Mouse (Mus musculus): Measurements from ENCODE around the gene Coasy. TPM values are rescaled to one million over a fixed set of nuclear protein-coding genes. Genes with fewer than 3 reads are reported as not detected.

Gene Coasy
- polyA plus RNA-seq, 1 experiment from 2014 or later: 47.8 TPM

DNA sequence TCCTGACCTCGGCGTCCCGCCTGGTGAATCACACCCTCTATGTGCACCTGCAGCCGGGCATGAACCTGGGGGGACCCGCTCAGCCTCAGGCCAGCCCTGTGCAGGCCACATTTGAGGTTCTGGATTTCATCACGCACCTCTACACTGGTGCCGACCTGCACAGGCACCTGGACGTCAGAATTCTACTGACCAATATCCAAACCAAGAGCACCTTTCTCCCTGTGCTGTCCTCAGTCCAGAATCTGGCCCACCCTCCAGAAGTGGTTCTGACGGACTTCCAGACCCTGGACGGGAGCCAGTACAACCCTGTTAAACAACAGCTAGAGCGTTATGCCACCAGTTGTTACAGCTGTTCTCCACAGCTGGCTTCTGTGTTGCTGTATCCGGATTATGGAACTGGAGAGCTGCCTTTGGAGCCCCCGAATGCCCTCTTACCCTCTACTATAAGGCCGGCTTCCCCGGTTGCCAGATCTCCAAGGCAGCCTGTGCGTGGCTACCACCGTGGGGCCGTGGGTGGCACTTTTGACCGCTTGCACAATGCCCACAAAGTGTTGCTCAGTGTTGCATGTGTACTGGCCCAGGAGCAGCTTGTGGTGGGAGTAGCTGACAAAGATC, 825 bp downstream of the Coasy start:
- Histone ChIP-seq H3K36me3 (no peaks in the 10 kb centered on the region), H3K9me3 (no peaks in the 10 kb centered on the region), H3K9ac (replicated peaks) (peak overlapping the region; percentile 92), H3K4me1 (peaks cover 44% of the 10 kb centered on the region), H3K27ac (replicated peaks) (peak overlapping the region; percentile 95), H3K27me3 (peaks cover 32% of the 10 kb centered on the region), H3K4me2 (replicated peaks) (peak overlapping the region; percentile 99), H3K4me3 (peak overlapping the region; percentile 88)
- ATAC-seq (replicated peaks): peak; percentile 12
- WGBS: 31% methylated on average over 19 of the region's 19 CpGs

DNA sequence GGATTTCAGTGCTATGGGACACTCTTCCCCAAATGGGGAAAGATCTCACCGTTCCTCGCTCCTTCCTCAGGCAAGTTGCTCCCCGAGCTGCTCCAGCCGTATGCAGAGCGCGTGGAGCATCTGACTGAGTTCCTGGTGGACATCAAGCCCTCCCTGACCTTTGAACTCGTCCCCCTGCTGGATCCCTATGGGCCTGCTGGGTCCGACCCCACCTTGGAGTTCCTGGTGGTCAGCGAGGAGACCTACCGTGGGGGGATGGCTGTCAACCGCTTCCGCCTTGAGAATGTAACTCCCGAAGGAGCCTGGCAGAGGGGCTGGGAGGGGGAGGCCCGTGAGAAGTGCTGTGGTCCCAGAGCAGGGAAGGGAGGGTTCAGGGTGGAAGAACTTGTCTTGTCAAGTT, 1.9 kb downstream of the Coasy start:
- 89% methylated on average over 14 of the region's 14 CpGs for WGBS
- Histone ChIP-seq H3K4me2 (replicated peaks) (no peak overlapping the region), H3K4me3 (no peak overlapping the region), H3K27ac (replicated peaks) (no peak overlapping the region), H3K36me3 (peaks cover 8% of the 10 kb centered on the region), H3K9me3 (no peaks in the 10 kb centered on the region), H3K9ac (replicated peaks) (no peak overlapping the region), H3K4me1 (peaks cover 50% of the 10 kb centered on the region), H3K27me3 (peaks cover 21% of the 10 kb centered on the region)
- no peak for ATAC-seq (replicated peaks)

DNA sequence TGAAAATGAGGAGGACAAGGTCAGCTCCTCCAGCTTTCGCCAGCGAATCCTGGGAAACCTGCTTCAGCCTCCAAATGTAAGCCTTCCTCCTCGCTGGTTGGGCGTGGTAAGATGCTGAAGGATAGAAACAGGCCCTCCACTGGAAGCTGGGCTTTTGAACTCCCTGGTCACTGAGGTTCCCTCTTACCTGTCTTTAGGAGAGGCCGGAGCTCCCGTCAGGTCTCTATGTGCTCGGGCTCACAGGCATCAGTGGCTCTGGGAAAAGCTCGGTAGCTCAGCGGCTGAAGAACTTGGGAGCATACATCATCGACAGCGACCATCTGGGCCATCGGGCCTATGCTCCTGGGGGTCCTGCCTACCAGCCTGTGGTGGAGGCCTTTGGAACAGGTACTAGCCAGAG, 2.4 kb downstream of the Coasy start:
- 94% methylated on average over 12 of the region's 12 CpGs for WGBS
- H3K9me3 ChIP-seq: no peaks in the 10 kb centered on the region
- no peak overlapping the region for H3K4me3 ChIP-seq
- H3K27me3 ChIP-seq: peaks cover 16% of the 10 kb centered on the region
- no peak for ATAC-seq (replicated peaks)
- no peak overlapping the region for H3K4me2 ChIP-seq (replicated peaks)
- no peak overlapping the region for H3K9ac ChIP-seq (replicated peaks)
- H3K36me3 ChIP-seq: peaks cover 13% of the 10 kb centered on the region
- H3K27ac ChIP-seq (replicated peaks): no peak overlapping the region
- H3K4me1 ChIP-seq: peaks cover 47% of the 10 kb centered on the region

DNA sequence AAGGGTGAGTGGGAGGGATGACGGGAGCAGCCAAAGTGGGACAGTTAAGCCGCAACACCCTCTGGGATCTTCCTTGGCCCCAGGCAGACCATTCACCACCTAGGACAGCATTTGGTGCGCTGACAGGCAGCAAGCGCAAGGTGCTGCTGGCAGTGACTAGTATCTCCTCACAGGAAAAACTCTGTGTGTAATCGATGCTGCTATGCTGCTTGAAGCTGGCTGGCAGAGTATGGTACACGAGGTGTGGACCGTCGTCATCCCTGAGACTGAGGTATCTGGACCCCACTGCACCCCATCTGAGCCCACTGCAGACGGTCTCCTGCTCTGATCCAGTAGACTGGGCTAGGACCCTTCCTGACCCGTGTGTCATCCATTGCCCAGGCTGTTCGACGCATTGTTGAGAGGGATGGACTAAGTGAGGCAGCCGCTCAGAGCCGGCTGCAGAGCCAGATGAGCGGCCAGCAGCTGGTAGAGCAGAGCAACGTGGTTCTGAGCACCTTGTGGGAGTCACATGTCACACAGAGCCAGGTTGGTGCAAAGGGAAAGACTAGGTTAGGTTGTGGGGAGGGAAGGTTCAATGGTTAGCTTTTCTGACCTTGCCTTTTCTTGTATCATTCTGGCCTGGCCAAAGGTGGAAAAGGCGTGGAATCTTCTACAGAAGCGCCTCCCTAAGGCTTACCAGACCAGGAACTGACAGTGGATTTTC, 3.4 kb downstream of the Coasy start:
- ATAC-seq (replicated peaks): no peak
- H3K27ac ChIP-seq (replicated peaks): 0 out of 2 replicates have a peak overlapping the region, but pooled peaks have one; percentile 86
- peaks cover 47% of the 10 kb centered on the region for H3K4me1 ChIP-seq
- 94% methylated on average over 18 of the region's 18 CpGs for WGBS
- no peak overlapping the region for H3K9ac ChIP-seq (replicated peaks)
- peaks cover 23% of the 10 kb centered on the region for H3K36me3 ChIP-seq
- no peak overlapping the region for H3K4me2 ChIP-seq (replicated peaks)
- no peak overlapping the region for H3K4me3 ChIP-seq
- peaks cover 6% of the 10 kb centered on the region for H3K27me3 ChIP-seq
- H3K9me3 ChIP-seq: no peaks in the 10 kb centered on the region

DNA sequence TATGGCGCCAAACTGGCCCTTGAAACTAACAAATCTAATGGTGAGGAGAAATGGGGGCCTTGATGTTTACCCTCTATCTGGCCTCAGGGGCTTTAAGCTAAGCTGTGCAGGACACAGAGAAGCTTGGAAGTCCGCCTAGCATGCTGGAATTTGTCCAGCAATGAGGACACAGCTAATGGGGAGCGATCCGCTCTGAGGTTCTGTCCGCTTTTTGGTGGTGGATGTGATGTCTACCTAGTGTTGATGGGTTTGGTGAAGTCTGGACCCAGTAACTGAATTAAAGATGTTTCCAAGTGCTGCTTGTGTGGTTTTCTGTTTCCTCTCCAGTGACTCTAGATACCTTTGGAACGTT, 3.9 kb downstream of the Coasy start:
- H3K4me1 ChIP-seq: peaks cover 45% of the 10 kb centered on the region
- peak overlapping the region; percentile 89 for H3K4me2 ChIP-seq (replicated peaks)
- H3K9ac ChIP-seq (replicated peaks): 0 out of 2 replicates have a peak overlapping the region, but pooled peaks have one; percentile 14
- peaks cover 28% of the 10 kb centered on the region for H3K36me3 ChIP-seq
- no peak for ATAC-seq (replicated peaks)
- no peaks in the 10 kb centered on the region for H3K9me3 ChIP-seq
- peak overlapping the region; percentile 86 for H3K27ac ChIP-seq (replicated peaks)
- peak overlapping the region; percentile 73; the same call in 1 of the 2 replicates for H3K4me3 ChIP-seq
- WGBS: 77% methylated on average over 6 of the region's 6 CpGs
- H3K27me3 ChIP-seq: peaks cover under 1% of the 10 kb centered on the region; the same call in 1 of the 2 replicates

DNA sequence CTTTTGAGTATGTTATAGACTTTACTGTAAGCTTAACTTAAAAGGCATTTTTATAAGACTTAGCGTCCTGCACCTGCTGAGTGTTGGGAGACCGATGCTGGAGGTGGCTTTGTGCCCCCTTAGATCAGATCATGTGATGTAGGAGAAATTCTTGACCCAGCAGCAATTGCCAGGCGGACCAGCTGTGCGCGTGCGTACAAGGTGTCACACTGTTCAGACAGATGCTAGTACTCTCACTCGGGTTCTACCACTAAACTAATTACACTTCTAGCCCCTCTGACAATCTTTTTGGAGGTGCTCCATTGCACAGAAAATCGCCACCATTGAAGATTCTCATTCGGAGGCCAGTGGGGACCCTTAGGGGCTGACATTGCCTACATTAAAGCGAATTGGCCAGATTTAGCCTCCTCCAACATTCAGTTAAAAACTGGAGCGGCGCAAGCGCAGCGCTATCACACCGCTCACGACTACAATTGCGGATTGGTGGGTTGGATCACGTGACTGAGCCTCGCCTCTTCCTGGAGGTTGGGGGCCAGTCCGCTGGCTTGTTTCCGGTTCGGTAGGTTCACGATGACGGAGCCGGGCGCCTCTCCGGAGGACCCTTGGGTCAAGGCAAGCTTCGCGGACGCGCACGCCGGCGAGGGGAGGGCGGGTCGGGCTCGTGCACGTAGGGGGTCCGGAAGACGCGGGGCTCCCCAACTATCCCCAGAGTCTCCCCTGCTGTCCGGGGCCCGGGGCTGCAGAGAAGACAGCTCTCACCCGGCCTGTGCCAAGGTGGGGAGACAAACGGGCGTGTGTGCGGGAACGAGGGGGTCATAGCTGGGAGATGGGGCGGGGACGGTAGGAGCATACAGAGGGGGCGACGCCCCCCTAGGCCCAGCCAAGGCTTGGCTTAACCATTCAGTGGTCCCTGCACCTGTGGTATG, 4.7 kb downstream of the Coasy start, which contains the start of gene Mlx:
Gene Mlx (plus strand): TSS at position 522 of the 926 bp plus-strand sequence.
- Histone ChIP-seq H3K27ac (replicated peaks) (peak within 1 kb of the TSS; percentile 86), H3K9ac (replicated peaks) (peak within 1 kb of the TSS; percentile 76), H3K27me3 (no peaks in the 10 kb centered on the region), H3K4me1 (peaks cover 38% of the 10 kb centered on the region), H3K36me3 (peaks cover 35% of the 10 kb centered on the region), H3K4me3 (peak within 1 kb of the TSS; percentile 73), H3K4me2 (replicated peaks) (peak within 1 kb of the TSS; percentile 89), H3K9me3 (no peaks in the 10 kb centered on the region)
- under 1% methylated on average over 52 of the region's 52 CpGs for WGBS
- ATAC-seq (replicated peaks): peak; percentile 82

DNA sequence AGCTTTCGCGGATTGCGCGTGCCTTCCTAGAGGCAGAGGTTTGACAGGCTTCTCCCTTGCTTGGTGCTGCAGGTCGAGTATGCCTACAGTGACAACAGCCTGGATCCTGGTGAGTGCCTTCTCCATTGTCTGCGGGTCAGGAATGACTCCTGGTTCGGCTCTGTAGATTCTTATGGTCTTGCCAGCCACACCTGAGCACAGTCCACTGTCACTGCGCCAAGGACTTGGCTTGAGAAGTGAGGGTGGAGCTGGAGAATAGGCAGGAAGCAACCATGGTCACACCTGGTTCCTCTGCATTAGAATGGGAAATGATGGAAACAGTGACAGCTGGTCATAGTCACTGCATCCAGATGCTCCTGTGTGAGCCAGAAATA, 5.3 kb downstream of the Coasy start:
- H3K27ac ChIP-seq (replicated peaks): peak overlapping the region; percentile 86
- peak overlapping the region; percentile 76 for H3K9ac ChIP-seq (replicated peaks)
- no peaks in the 10 kb centered on the region for H3K9me3 ChIP-seq
- no peaks in the 10 kb centered on the region for H3K27me3 ChIP-seq
- WGBS: 13% methylated on average over 8 of the region's 8 CpGs
- no peak for ATAC-seq (replicated peaks)
- H3K4me3 ChIP-seq: peak overlapping the region; percentile 73
- H3K4me1 ChIP-seq: peaks cover 38% of the 10 kb centered on the region
- H3K4me2 ChIP-seq (replicated peaks): peak overlapping the region; percentile 89
- H3K36me3 ChIP-seq: peaks cover 42% of the 10 kb centered on the region

DNA sequence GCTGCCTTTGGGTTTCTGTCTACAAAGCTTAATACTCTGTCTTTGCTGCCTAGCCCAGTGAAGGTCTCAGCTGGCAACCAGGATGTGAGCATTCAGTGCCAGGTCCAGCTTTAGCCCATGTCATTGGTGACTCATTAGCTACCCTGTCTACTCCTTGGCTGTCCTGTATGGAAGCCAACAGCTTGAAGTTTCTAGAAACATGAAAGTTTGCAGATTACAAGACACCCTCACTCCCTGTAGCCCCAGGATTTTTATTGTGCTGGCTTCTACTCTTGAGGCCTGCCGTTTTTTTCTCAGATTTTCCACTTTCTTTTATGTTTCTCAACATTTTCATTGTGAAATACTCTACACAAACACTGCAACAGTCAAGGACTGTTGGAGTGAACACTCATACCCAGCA, 7.6 kb downstream of the Coasy start:
- peaks cover 41% of the 10 kb centered on the region for H3K4me1 ChIP-seq
- WGBS: 92% methylated on average over 1 of the region's 1 CpGs
- no peak for ATAC-seq (replicated peaks)
- H3K36me3 ChIP-seq: peaks cover 51% of the 10 kb centered on the region
- no peak overlapping the region for H3K27ac ChIP-seq (replicated peaks)
- H3K4me3 ChIP-seq: no peak overlapping the region
- H3K4me2 ChIP-seq (replicated peaks): no peak overlapping the region
- H3K9ac ChIP-seq (replicated peaks): no peak overlapping the region
- no peaks in the 10 kb centered on the region for H3K27me3 ChIP-seq
- no peaks in the 10 kb centered on the region for H3K9me3 ChIP-seq

DNA sequence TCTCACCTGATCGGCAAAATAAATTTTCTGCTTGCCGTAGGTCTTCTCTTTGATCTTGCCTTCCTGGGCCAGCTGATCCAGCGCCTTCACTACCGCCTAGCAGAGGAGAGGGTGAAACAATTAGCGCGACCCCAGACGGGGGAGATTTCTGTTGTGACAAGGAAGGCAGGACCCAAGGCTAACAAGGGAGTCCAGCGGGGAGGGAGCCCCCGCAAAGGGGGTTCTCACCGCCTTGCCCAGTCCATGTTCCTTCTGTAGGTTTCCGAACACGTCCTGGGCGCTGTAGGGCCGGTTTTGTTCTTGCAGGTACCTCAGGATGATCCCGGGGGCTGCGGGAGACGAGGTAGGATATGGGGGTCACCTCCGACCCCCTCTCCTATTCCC, 12.6 kb downstream of the Coasy start:
- no peaks in the 10 kb centered on the region for H3K9me3 ChIP-seq
- H3K4me3 ChIP-seq: peak overlapping the region; percentile 90
- peaks cover 68% of the 10 kb centered on the region for H3K36me3 ChIP-seq
- no peak; the same call in 1 of the 2 replicates for ATAC-seq (replicated peaks)
- H3K27ac ChIP-seq (replicated peaks): peak overlapping the region; percentile 89
- H3K4me2 ChIP-seq (replicated peaks): peak overlapping the region; percentile 83
- peaks cover 19% of the 10 kb centered on the region for H3K4me1 ChIP-seq
- H3K27me3 ChIP-seq: no peaks in the 10 kb centered on the region
- peak overlapping the region; percentile 71 for H3K9ac ChIP-seq (replicated peaks)
- 0% methylated on average over 18 of the region's 18 CpGs for WGBS

DNA sequence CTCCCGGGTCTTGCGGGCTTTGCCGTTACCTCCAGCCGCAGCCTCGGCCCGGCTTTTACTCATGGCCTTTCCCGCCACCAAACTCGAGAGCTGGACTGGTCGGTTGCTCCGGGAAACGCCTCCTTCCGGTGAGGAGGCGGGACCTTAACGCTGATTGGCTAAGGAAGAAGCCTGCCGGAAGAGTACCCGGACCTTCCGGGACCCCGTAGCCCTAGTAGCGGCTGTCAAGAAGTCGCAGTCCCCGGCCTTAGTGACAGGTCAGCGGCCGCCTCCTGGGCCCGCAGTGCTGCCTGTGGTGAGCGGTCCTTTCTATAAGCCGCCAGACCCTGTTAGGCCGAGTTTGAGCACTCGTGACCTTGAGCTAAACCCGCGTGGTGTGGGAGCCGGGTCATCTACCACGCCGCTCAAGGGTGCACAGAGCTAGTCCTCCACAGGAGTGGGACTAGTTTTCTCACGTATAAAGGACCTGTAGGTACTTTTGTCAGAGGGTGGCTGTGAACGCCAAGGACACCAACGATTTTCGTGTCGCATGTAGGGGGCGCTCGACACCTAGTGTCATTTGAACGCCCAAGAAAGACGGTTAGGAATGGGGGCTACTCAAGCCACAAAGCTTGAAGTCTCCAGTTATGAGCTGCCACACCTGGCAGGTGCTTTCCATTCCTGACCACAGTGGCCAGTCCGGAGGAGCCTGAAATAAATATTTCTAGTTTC, 13.1 kb downstream of the Coasy start, which contains the start of gene Psmc3ip:
Gene Psmc3ip (minus strand): TSS at position 123 of the 711 bp plus-strand sequence.
- H3K4me3 ChIP-seq: peak within 1 kb of the TSS; percentile 90
- H3K36me3 ChIP-seq: peaks cover 68% of the 10 kb centered on the region
- peak; percentile 96 for ATAC-seq (replicated peaks)
- WGBS: under 1% methylated on average over 43 of the region's 43 CpGs
- peaks cover 19% of the 10 kb centered on the region for H3K4me1 ChIP-seq
- H3K27me3 ChIP-seq: no peaks in the 10 kb centered on the region
- H3K4me2 ChIP-seq (replicated peaks): peak within 1 kb of the TSS; percentile 83
- H3K9ac ChIP-seq (replicated peaks): peak within 1 kb of the TSS; percentile 71
- no peaks in the 10 kb centered on the region for H3K9me3 ChIP-seq
- H3K27ac ChIP-seq (replicated peaks): peak within 1 kb of the TSS; percentile 89

DNA sequence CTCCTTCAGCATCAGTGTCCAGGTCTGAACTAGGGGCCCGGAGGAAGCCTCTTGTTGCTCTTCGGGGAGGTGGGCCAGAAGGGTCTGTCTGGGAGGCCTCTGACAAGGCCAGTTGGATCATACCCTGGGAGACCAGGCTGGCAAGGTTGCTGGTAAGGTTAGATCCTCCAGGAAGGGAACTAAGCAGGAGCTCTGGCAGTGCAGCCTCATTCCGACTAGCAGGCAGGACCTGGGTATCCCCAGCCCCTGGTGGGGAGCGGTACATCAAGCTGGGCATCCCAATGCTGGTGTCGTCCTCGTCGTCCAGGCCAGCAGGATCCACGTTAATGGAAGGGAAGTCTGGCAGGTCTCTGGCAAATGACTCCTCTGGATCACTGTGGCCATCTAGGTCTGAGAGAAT, 15.9 kb downstream of the Coasy start:
- ATAC-seq (replicated peaks): no peak
- no peak overlapping the region for H3K4me3 ChIP-seq
- H3K36me3 ChIP-seq: peaks cover 56% of the 10 kb centered on the region
- H3K9me3 ChIP-seq: no peaks in the 10 kb centered on the region
- H3K27ac ChIP-seq (replicated peaks): no peak overlapping the region
- WGBS: 90% methylated on average over 8 of the region's 8 CpGs
- H3K4me2 ChIP-seq (replicated peaks): no peak overlapping the region
- H3K9ac ChIP-seq (replicated peaks): no peak overlapping the region
- peaks cover 19% of the 10 kb centered on the region for H3K4me1 ChIP-seq
- H3K27me3 ChIP-seq: no peaks in the 10 kb centered on the region

Measured in forebrain, embryonic 15.5 days (tissue).